ENCODE assay signal across 17 mouse cellular contexts in the genomic region with DNA sequence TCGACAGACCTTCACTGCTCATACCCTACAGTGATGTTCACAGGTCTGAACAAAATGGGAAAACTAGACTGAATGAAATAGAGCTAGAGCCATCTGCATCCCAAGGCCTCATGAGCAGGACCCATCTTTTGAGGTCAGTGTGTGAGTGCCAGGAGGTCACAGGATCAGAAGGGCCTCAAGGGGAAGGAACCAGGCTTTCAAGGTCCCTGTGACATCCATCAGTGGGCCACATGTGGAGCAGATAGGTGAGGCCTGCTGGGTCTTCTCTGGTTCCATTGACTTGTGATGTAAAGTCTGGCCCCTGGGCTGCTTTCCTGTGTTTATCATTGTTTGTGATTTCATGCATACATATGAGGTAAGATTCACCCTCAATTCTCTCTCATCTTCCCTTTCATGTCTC.
DNase-seq lines count a peak whose midpoint lies in the region; ATAC-seq and TF ChIP-seq lines count a peak whose summit lies in the region.
"Had no signal": no experiment of that assay in that cellular context is flagged by ENCODE, and none has a peak within 500 bp of the region (broad histone marks: within the 10 kb centered on the region; RNA-seq: fewer than 3 reads in every experiment).

No protein-coding gene starts in this region.

- no peaks in the 10 kb centered on the region for H3K36me3 ChIP-seq in hindbrain, embryonic 14.5 days (replicated peaks; ENCODE audit: control insufficient read depth, insufficient read depth)
- H3K36me3 ChIP-seq in hindbrain, embryonic 11.5 days (ENCODE audit: control insufficient read depth, insufficient read depth, low read length) = no peaks in the 10 kb centered on the region
- H3K36me3 ChIP-seq in midbrain, embryonic 13.5 days = no peaks in the 10 kb centered on the region
- no peaks in the 10 kb centered on the region for H3K36me3 ChIP-seq in midbrain, embryonic 16.5 days (ENCODE audit: control insufficient read depth, insufficient read depth, low read length)
- H3K36me3 ChIP-seq in midbrain, postnatal 0 days (ENCODE audit: insufficient read depth, low read length) = no peaks in the 10 kb centered on the region
- H3K36me3 ChIP-seq: embryonic facial prominence, embryonic 12.5 days; forebrain, embryonic 15.5 days; heart, embryonic 13.5 days; intestine, embryonic 15.5 days had no signal

- no peak overlapping the region for H3K4me3 ChIP-seq in hindbrain, embryonic 14.5 days (replicated peaks; ENCODE audit: low read length)
- no peak overlapping the region for H3K4me3 ChIP-seq in hindbrain, embryonic 11.5 days (ENCODE audit: low read depth, low read length)
- H3K4me3 ChIP-seq in midbrain, embryonic 13.5 days (replicated peaks) = no peak overlapping the region
- no peak overlapping the region for H3K4me3 ChIP-seq in midbrain, embryonic 16.5 days (ENCODE audit: low read depth, low read length)
- H3K4me3 ChIP-seq in midbrain, postnatal 0 days (ENCODE audit: low read depth, low read length) = no peak overlapping the region
- H3K4me3 ChIP-seq: embryonic facial prominence, embryonic 12.5 days; forebrain, embryonic 15.5 days; heart, embryonic 13.5 days; intestine, embryonic 15.5 days had no signal

- TF ChIP-seq CTCF in midbrain, postnatal 0 days (IDR thresholded peaks at IDR 0.05) = no peak

- H3K4me1 ChIP-seq in hindbrain, embryonic 14.5 days (replicated peaks; ENCODE audit: control insufficient read depth, insufficient read depth, low read length) = peaks cover 35% of the 10 kb centered on the region
- peaks cover 5% of the 10 kb centered on the region; the same call in 1 of the 2 replicates for H3K4me1 ChIP-seq in hindbrain, embryonic 11.5 days (replicated peaks; ENCODE audit: control insufficient read depth, insufficient read depth, low read length)
- H3K4me1 ChIP-seq in midbrain, embryonic 13.5 days (replicated peaks) = peaks cover 31% of the 10 kb centered on the region
- H3K4me1 ChIP-seq in midbrain, embryonic 16.5 days (ENCODE audit: control insufficient read depth, insufficient read depth, low read length) = peaks cover 29% of the 10 kb centered on the region
- no peaks in the 10 kb centered on the region; the same call in 1 of the 2 replicates for H3K4me1 ChIP-seq in midbrain, postnatal 0 days (ENCODE audit: insufficient read depth, low read length)
- H3K4me1 ChIP-seq: intestine, embryonic 15.5 days had no signal

- no peak for DNase-seq in hindbrain, embryonic 14.5 days (ENCODE audit: low spot score)
- DNase-seq in hindbrain, embryonic 11.5 days (ENCODE audit: low spot score) = no peak
- no peak for DNase-seq in midbrain, postnatal 0 days (ENCODE audit: low spot score)
- DNase-seq in lung, postnatal 14 days = no peak
- DNase-seq: adrenal gland, postnatal 10 days; cerebellum, adult 11-12 months; cerebellum, adult 9-10 months; cerebellum, postnatal 25 days; gastrocnemius, postnatal 36 days; heart, adult 18-20 months; heart, postnatal 36 days had no signal

- no peak overlapping the region for H3K9ac ChIP-seq in hindbrain, embryonic 14.5 days
- no peak overlapping the region for H3K9ac ChIP-seq in hindbrain, embryonic 11.5 days (ENCODE audit: low read depth, low read length)
- H3K9ac ChIP-seq in midbrain, embryonic 13.5 days (replicated peaks) = no peak overlapping the region
- H3K9ac ChIP-seq in midbrain, embryonic 16.5 days (ENCODE audit: low read depth, low read length) = no peak overlapping the region
- H3K9ac ChIP-seq in midbrain, postnatal 0 days (replicated peaks; ENCODE audit: low read length, poor library complexity, severe bottlenecking) = no peak overlapping the region
- H3K9ac ChIP-seq: embryonic facial prominence, embryonic 12.5 days; forebrain, embryonic 15.5 days; heart, embryonic 13.5 days; intestine, embryonic 15.5 days had no signal

- H3K9me3 ChIP-seq in hindbrain, embryonic 14.5 days (ENCODE audit: control insufficient read depth, low read length) = no peaks in the 10 kb centered on the region
- H3K9me3 ChIP-seq in hindbrain, embryonic 11.5 days (ENCODE audit: control insufficient read depth, low read length) = no peaks in the 10 kb centered on the region
- no peaks in the 10 kb centered on the region for H3K9me3 ChIP-seq in midbrain, embryonic 13.5 days
- no peaks in the 10 kb centered on the region for H3K9me3 ChIP-seq in midbrain, embryonic 16.5 days (replicated peaks; ENCODE audit: control insufficient read depth, low read length, poor library complexity, severe bottlenecking)
- no peaks in the 10 kb centered on the region for H3K9me3 ChIP-seq in midbrain, postnatal 0 days (ENCODE audit: low read length)
- H3K9me3 ChIP-seq: embryonic facial prominence, embryonic 12.5 days; forebrain, embryonic 15.5 days; heart, embryonic 13.5 days; intestine, embryonic 15.5 days had no signal

- WGBS in hindbrain, embryonic 14.5 days = 95% methylated on average over 1 of the region's 1 CpGs
- WGBS in hindbrain, embryonic 11.5 days = 94% methylated on average over 1 of the region's 1 CpGs
- WGBS in midbrain, embryonic 13.5 days = 97% methylated on average over 1 of the region's 1 CpGs
- WGBS in midbrain, embryonic 16.5 days = 77% methylated on average over 1 of the region's 1 CpGs
- 97% methylated on average over 1 of the region's 1 CpGs for WGBS in midbrain, postnatal 0 days

- no peaks in the 10 kb centered on the region for H3K27me3 ChIP-seq in hindbrain, embryonic 14.5 days (ENCODE audit: control insufficient read depth, insufficient read depth, low read length)
- no peaks in the 10 kb centered on the region for H3K27me3 ChIP-seq in hindbrain, embryonic 11.5 days (ENCODE audit: control insufficient read depth, insufficient read depth, low read length)
- H3K27me3 ChIP-seq in midbrain, embryonic 13.5 days = no peaks in the 10 kb centered on the region
- H3K27me3 ChIP-seq in midbrain, embryonic 16.5 days (ENCODE audit: control insufficient read depth, insufficient read depth, low read depth, low read length) = no peaks in the 10 kb centered on the region
- no peaks in the 10 kb centered on the region for H3K27me3 ChIP-seq in midbrain, postnatal 0 days (ENCODE audit: insufficient read depth, low read length)
- H3K27me3 ChIP-seq: embryonic facial prominence, embryonic 12.5 days; forebrain, embryonic 15.5 days; intestine, embryonic 15.5 days had no signal

- ATAC-seq in hindbrain, embryonic 14.5 days (ENCODE audit: low FRiP score) = no peak
- no peak for ATAC-seq in hindbrain, embryonic 11.5 days (ENCODE audit: low FRiP score)
- no peak for ATAC-seq in midbrain, embryonic 13.5 days
- no peak for ATAC-seq in midbrain, embryonic 16.5 days
- no peak for ATAC-seq in midbrain, postnatal 0 days (ENCODE audit: low FRiP score)
- ATAC-seq: forebrain, embryonic 15.5 days had no signal

- H3K27ac ChIP-seq in hindbrain, embryonic 14.5 days = peak overlapping the region; percentile 83; the same call in 1 of the 2 replicates
- no peak overlapping the region for H3K27ac ChIP-seq in hindbrain, embryonic 11.5 days (ENCODE audit: low read depth, low read length)
- peak overlapping the region; percentile 85; the same call in 1 of the 2 replicates for H3K27ac ChIP-seq in midbrain, embryonic 13.5 days
- H3K27ac ChIP-seq in midbrain, embryonic 16.5 days (ENCODE audit: low read length) = no peak overlapping the region
- peak overlapping the region; percentile 80 for H3K27ac ChIP-seq in midbrain, postnatal 0 days (ENCODE audit: low read depth, low read length)
- H3K27ac ChIP-seq: heart, embryonic 13.5 days had no signal

- no peak overlapping the region for H3K4me2 ChIP-seq in hindbrain, embryonic 14.5 days (replicated peaks)
- no peak overlapping the region for H3K4me2 ChIP-seq in hindbrain, embryonic 11.5 days (replicated peaks; ENCODE audit: low read depth, low read length)
- no peak overlapping the region for H3K4me2 ChIP-seq in midbrain, embryonic 13.5 days (replicated peaks)
- no peak overlapping the region for H3K4me2 ChIP-seq in midbrain, embryonic 16.5 days (ENCODE audit: low read length)
- no peak overlapping the region for H3K4me2 ChIP-seq in midbrain, postnatal 0 days (ENCODE audit: low read depth, low read length, poor library complexity, severe bottlenecking)
- H3K4me2 ChIP-seq: embryonic facial prominence, embryonic 12.5 days; forebrain, embryonic 15.5 days had no signal

Comparison
In these comparisons a context has a peak if more than half of its experiments do, and no peak if none do; other contexts are left out.
1. H3K27ac ChIP-seq: peak in hindbrain, embryonic 14.5 days (single experiment), midbrain, embryonic 13.5 days (single experiment) and midbrain, postnatal 0 days (single experiment); none in hindbrain, embryonic 11.5 days (single experiment) and midbrain, embryonic 16.5 days (single experiment).